Mouse (Mus musculus) olfactory bulb, adult 2 months (tissue): ENCODE measurements around the gene Adssl1.

Experiments used
- CTCF ChIP-seq: fragments of 200-500 bp; IDR thresholded peaks from 2 replicates; pipeline ENCODE4 v1.5.1; 2012; ENCODE audit warnings: low read depth, mild to moderate bottlenecking, low read length, moderate library complexity; ENCODE audit not compliant: insufficient read depth
- POLR2A ChIP-seq: fragments of 200-500 bp; IDR thresholded peaks from 2 replicates; pipeline ENCODE4 v1.6.1; 2012; ENCODE audit warnings: mild to moderate bottlenecking, low read depth, low read length, moderate library complexity; ENCODE audit not compliant: insufficient read depth

- TF ChIP-seq CTCF (no peak), POLR2A (no peak)
Measured at GRCm38 (mm10) chr12:112630796-112631195, 11.0 kb downstream of the Adssl1 start.
